Mouse (Mus musculus): Measurements from ENCODE around the gene Sh3rf1. TPM values are rescaled to one million over a fixed set of nuclear protein-coding genes. Genes with fewer than 3 reads are reported as not detected.
"Not testable (repeated sequence)": the region's sequence is repeated elsewhere in the genome, so short reads cannot be mapped to it uniquely, and the experiment has no call there.

Sh3rf1 gene
- polyA plus RNA-seq, 2 experiments, result 8.8 to 12.8 TPM

GRCm38 (mm10) chr8:61404178-61404560, 180.5 kb downstream of the Sh3rf1 start:
- Histone ChIP-seq H3K9ac (ENCODE audit: low read depth, low read length, severe bottlenecking) (no peak overlapping the region), H3K4me1 (ENCODE audit: control insufficient read depth, insufficient read depth, low read length) (peaks cover 14% of the 10 kb centered on the region), H3K4me3 (replicated peaks; ENCODE audit: low read length) (no peak overlapping the region), H3K36me3 (ENCODE audit: control insufficient read depth, insufficient read depth, low read length) (no peaks in the 10 kb centered on the region), H3K9me3 (ENCODE audit: control insufficient read depth, low read length) (no peaks in the 10 kb centered on the region), H3K27me3 (ENCODE audit: control insufficient read depth, insufficient read depth, low read length) (no peaks in the 10 kb centered on the region), H3K27ac (replicated peaks; ENCODE audit: low read depth, low read length) (0 out of 2 replicates have a peak overlapping the region, but pooled peaks have one; percentile 28), H3K4me2 (replicated peaks; ENCODE audit: low read depth, low read length, severe bottlenecking) (no peak overlapping the region)
- WGBS, result 27% methylated on average over 3 of the region's 3 CpGs
- ATAC-seq (ENCODE audit: low FRiP score, low read depth) (peak; percentile 77), DNase-seq (ENCODE audit: low spot score) (peak; percentile 54)
- no peak for TF ChIP-seq POLR2A (IDR thresholded peaks at IDR 0.05; ENCODE audit: borderline replicate concordance, extremely low read depth, insufficient read depth, insufficient read length)

GRCm38 (mm10) chr8:61409081-61409480, 185.4 kb downstream of the Sh3rf1 start:
- Histone ChIP-seq H3K4me1 (ENCODE audit: control insufficient read depth, insufficient read depth, low read length) (peaks cover 8% of the 10 kb centered on the region), H3K36me3 (ENCODE audit: control insufficient read depth, insufficient read depth, low read length) (no peaks in the 10 kb centered on the region), H3K4me2 (replicated peaks; ENCODE audit: low read depth, low read length, severe bottlenecking) (no peak overlapping the region), H3K9ac (ENCODE audit: low read depth, low read length, severe bottlenecking) (no peak overlapping the region), H3K27ac (replicated peaks; ENCODE audit: low read depth, low read length) (no peak overlapping the region), H3K27me3 (ENCODE audit: control insufficient read depth, insufficient read depth, low read length) (no peaks in the 10 kb centered on the region), H3K9me3 (ENCODE audit: control insufficient read depth, low read length) (no peaks in the 10 kb centered on the region), H3K4me3 (replicated peaks; ENCODE audit: low read length) (no peak overlapping the region)
- ATAC-seq (ENCODE audit: low FRiP score, low read depth) (no peak), DNase-seq (ENCODE audit: low spot score) (no peak)
- TF ChIP-seq POLR2A (IDR thresholded peaks at IDR 0.05; ENCODE audit: borderline replicate concordance, extremely low read depth, insufficient read depth, insufficient read length), result no peak
- 71% methylated on average over 4 of the region's 4 CpGs for whole genome bisulfite sequencing

DNA sequence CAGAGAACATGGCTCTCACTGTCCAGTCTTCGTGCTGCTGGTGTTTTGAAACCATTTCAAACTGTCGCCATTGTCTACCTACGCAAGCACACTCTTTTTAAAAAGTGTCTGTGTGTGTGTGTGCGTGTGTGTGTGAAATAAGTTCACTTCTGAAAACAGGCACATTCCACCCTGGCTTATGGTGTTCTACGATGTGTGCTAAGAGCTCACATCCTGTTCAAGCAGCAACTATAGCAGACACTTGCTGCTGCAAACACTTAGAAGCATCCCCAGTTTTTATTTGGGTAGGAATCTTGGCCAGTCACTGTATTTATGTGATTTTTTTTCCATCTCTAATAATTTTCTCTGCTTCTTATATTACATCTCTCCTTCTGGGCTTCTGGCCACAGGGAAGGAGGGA, 186.0 kb downstream of the Sh3rf1 start:
- H3K4me3 ChIP-seq (replicated peaks; ENCODE audit: low read length); DNase-seq (ENCODE audit: low spot score); H3K9me3 ChIP-seq (ENCODE audit: control insufficient read depth, low read length); H3K9ac ChIP-seq (ENCODE audit: low read depth, low read length, severe bottlenecking); H3K4me2 ChIP-seq (replicated peaks; ENCODE audit: low read depth, low read length, severe bottlenecking); H3K27ac ChIP-seq (replicated peaks; ENCODE audit: low read depth, low read length); H3K36me3 ChIP-seq (ENCODE audit: control insufficient read depth, insufficient read depth, low read length); H3K4me1 ChIP-seq (ENCODE audit: control insufficient read depth, insufficient read depth, low read length); H3K27me3 ChIP-seq (ENCODE audit: control insufficient read depth, insufficient read depth, low read length): not testable (repeated sequence)
- WGBS, result 62% methylated on average over 5 of the region's 5 CpGs
- ATAC-seq (ENCODE audit: low FRiP score, low read depth), result 0 out of 2 replicates have a peak, but pooled peaks have one; percentile 50

DNA sequence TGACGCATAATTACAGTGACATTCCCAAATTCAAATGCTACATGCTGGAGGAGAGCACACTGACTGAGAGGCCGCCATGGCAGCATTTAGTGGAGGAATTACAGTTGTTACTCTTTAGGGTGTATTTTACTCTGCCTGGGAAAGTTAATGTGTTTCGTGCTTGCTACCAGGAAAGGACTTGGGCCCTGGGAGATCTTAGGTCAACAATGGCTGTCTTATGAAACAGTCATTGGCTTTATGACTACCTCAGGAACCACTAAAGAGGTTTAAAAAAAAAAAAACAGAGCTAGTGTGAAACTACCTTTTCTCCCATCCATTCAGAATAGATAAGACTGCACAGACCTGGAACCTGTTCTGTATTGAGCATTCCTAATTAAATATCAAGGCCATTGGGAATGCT, 195.8 kb downstream of the Sh3rf1 start:
- ATAC-seq (ENCODE audit: low FRiP score, low read depth), result no peak
- H3K27me3 ChIP-seq (ENCODE audit: control insufficient read depth, insufficient read depth, low read length), result no peaks in the 10 kb centered on the region
- H3K4me1 ChIP-seq (ENCODE audit: control insufficient read depth, insufficient read depth, low read length), result peaks cover 20% of the 10 kb centered on the region
- no peaks in the 10 kb centered on the region; the same call in 1 of the 2 replicates for H3K9me3 ChIP-seq (ENCODE audit: control insufficient read depth, low read length)
- no peak for TF ChIP-seq POLR2A (IDR thresholded peaks at IDR 0.05; ENCODE audit: borderline replicate concordance, extremely low read depth, insufficient read depth, insufficient read length)
- H3K4me2 ChIP-seq (replicated peaks; ENCODE audit: low read depth, low read length, severe bottlenecking), result no peak overlapping the region
- H3K36me3 ChIP-seq (ENCODE audit: control insufficient read depth, insufficient read depth, low read length), result no peaks in the 10 kb centered on the region
- no peak overlapping the region for H3K4me3 ChIP-seq (replicated peaks; ENCODE audit: low read length)
- 69% methylated on average over 3 of the region's 3 CpGs for WGBS
- no peak overlapping the region for H3K27ac ChIP-seq (replicated peaks; ENCODE audit: low read depth, low read length)
- DNase-seq (ENCODE audit: low spot score), result no peak
- H3K9ac ChIP-seq (ENCODE audit: low read depth, low read length, severe bottlenecking), result no peak overlapping the region

- peak; percentile 70 for ATAC-seq (ENCODE audit: low FRiP score, low read depth)
- Histone ChIP-seq H3K4me1 (ENCODE audit: control insufficient read depth, insufficient read depth, low read length) (peaks cover 20% of the 10 kb centered on the region), H3K27me3 (ENCODE audit: control insufficient read depth, insufficient read depth, low read length) (no peaks in the 10 kb centered on the region), H3K36me3 (ENCODE audit: control insufficient read depth, insufficient read depth, low read length) (no peaks in the 10 kb centered on the region), H3K9me3 (ENCODE audit: control insufficient read depth, low read length) (no peaks in the 10 kb centered on the region; the same call in 1 of the 2 replicates), H3K4me2 (replicated peaks; ENCODE audit: low read depth, low read length, severe bottlenecking) (no peak overlapping the region), H3K9ac (ENCODE audit: low read depth, low read length, severe bottlenecking) (no peak overlapping the region), H3K4me3 (replicated peaks; ENCODE audit: low read length) (no peak overlapping the region), H3K27ac (replicated peaks; ENCODE audit: low read depth, low read length) (no peak overlapping the region)
- peak; percentile 54 for DNase-seq (ENCODE audit: low spot score)
- no peak for TF ChIP-seq POLR2A (IDR thresholded peaks at IDR 0.05; ENCODE audit: borderline replicate concordance, extremely low read depth, insufficient read depth, insufficient read length)
- 10% methylated on average over 6 of the region's 6 CpGs for WGBS
Observed at GRCm38 (mm10) chr8:61420166-61420565, 196.5 kb downstream of the Sh3rf1 start.

DNA sequence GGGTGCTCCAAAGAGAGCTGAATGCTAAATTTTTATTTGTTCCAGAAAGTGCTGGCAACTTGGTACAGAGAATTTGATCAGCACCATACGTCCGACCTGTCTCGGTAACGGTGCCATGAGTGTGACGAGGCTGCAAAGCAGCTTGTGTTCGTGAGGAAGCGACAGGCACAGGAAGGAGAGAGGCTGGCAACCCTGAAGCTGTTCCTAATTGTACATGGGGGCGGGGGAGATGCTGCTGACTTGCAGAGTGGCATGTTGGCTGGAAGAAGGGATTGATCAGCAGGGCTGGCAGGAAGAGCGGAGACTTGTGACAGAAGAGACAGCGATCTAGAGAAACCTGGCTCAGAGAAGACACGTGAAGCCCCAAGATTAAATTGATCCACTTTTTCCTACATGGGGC, 197.9 kb downstream of the Sh3rf1 start:
- Histone ChIP-seq H3K4me2 (replicated peaks; ENCODE audit: low read depth, low read length, severe bottlenecking) (no peak overlapping the region), H3K4me3 (replicated peaks; ENCODE audit: low read length) (no peak overlapping the region), H3K27me3 (ENCODE audit: control insufficient read depth, insufficient read depth, low read length) (no peaks in the 10 kb centered on the region), H3K9me3 (ENCODE audit: control insufficient read depth, low read length) (no peaks in the 10 kb centered on the region; the same call in 1 of the 2 replicates), H3K9ac (ENCODE audit: low read depth, low read length, severe bottlenecking) (no peak overlapping the region), H3K36me3 (ENCODE audit: control insufficient read depth, insufficient read depth, low read length) (no peaks in the 10 kb centered on the region), H3K4me1 (ENCODE audit: control insufficient read depth, insufficient read depth, low read length) (peaks cover 20% of the 10 kb centered on the region), H3K27ac (replicated peaks; ENCODE audit: low read depth, low read length) (no peak overlapping the region)
- no peak for TF ChIP-seq POLR2A (IDR thresholded peaks at IDR 0.05; ENCODE audit: borderline replicate concordance, extremely low read depth, insufficient read depth, insufficient read length)
- no peak for ATAC-seq (ENCODE audit: low FRiP score, low read depth)
- no peak for DNase-seq (ENCODE audit: low spot score)
- WGBS, result 36% methylated on average over 11 of the region's 11 CpGs

Data from limb, embryonic 14.5 days (tissue).